Mouse (Mus musculus) cerebellum, adult 18-20 months (tissue): ENCODE results near the gene Tmem145.
A peak's percentile ranks its signal among the peaks of the same experiment; 100 is the strongest.

Source experiments
- DNase-seq, 2 experiments: peaks; one replicate each; pipeline ENCODE4 v3.0.0; 2021

Tmem145 gene

DNA sequence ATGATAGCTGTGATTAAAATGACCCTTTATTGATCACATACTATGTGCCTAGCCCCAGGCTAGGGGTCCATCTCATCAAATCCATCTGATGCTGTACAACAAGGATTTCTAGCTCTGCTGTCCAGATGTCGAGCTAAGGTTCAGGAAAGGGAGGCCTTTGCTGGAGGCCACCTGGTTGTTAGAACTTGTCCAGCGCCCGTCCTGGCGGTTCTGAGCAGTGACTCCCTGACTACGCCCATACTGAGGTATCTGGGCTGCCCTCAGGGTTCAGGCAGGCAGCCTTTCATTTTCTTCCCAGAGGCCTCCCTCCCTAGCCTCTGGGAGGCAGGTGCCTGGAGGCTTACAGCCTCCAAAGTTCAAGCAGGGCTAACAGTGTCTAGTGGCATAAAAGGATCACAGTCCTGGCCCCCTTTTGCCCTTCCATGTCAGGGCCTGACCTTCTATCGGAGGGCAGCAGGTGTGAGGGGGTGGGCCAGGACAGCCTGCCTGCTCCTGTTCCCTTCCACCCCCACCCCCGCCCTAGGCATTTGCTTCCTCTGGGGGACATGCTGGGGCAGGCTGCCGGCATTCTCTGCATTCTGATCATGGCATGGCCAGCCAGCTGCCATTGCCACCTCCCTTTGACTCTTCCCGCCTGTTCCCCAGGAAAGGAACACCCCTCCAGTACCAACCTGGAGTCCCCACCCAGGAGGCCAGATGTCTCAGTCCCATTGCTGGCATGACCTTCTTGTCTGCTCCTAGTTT is 30.2 kb upstream of the Tmem145 start:
- peak in 1 of 2 experiments; percentile 12 for DNase-seq

DNA sequence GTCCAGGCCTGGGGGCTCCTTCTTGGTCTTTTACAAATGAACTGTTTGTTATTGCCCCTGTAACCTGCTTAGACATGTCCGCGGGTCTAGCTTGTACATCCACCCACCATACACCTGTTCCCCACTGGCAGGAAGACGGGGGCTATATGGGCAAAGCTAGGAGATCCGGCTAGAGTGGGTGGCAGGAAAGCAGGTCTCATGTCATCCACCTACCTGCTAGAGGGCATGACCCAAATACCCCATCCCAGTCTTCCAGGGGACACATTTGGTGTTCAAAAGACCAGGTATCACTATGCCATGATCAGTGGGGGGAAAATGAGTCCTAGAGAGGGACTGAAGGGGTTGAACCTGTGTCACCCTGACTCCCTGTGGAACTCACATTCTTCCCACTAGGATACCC is 28.5 kb upstream of the Tmem145 start:
- DNase-seq: peak in 1 of 2 experiments; percentile 11

DNA sequence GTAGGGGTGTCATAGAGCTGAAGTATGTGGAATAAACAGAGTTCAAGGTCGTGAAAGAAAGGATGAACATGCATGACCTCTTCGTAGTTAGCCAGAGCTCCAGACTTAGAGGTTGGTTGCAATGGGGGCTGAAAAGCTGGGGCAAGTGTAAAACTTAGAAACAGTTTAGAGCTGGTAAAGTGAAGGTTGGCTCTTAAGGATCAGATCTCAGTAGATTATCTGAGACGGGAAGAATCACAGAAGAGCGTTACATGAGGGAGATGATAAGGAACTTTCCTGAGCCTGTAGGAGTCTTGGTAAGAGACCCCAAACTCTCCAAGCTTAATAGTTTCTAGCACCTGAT is 27.9 kb upstream of the Tmem145 start:
- no peak for DNase-seq

DNA sequence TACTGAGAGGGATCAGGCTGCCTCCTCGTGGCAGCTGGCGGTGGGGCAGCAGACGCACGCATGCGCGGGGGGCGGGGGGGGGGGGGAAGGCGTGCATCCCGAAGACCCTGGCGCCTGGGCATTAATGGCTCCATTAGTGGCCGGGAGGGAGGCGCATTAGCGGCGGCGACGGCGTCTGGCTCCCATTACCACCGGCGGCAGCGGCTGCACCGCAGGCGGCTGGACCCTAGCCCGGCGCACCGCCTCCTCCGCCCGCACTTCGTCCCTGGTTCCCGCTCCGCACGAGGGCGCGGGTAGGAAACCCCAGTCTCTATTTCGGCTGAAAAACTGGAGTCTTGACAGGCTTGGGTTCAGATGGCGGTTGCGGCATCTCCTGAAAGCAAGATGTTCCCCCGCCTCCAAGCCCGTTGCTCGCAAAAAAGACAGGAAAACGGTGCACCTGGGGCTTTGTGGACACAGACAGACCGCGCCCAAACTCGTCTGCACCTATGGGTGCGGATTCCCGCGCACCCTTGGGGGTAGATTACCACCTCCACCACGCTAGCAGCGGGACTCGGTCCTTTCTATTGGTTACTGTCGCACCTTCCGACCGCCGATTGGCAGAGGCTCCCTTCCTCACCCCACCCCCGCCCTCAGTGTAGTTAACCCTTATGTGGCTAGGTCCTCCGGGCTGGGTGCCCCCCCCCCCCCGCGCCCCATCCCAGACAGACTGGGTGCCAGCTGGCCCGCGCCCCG is 27.4 kb upstream of the Tmem145 start:
- DNase-seq: peak; percentile 84

DNA sequence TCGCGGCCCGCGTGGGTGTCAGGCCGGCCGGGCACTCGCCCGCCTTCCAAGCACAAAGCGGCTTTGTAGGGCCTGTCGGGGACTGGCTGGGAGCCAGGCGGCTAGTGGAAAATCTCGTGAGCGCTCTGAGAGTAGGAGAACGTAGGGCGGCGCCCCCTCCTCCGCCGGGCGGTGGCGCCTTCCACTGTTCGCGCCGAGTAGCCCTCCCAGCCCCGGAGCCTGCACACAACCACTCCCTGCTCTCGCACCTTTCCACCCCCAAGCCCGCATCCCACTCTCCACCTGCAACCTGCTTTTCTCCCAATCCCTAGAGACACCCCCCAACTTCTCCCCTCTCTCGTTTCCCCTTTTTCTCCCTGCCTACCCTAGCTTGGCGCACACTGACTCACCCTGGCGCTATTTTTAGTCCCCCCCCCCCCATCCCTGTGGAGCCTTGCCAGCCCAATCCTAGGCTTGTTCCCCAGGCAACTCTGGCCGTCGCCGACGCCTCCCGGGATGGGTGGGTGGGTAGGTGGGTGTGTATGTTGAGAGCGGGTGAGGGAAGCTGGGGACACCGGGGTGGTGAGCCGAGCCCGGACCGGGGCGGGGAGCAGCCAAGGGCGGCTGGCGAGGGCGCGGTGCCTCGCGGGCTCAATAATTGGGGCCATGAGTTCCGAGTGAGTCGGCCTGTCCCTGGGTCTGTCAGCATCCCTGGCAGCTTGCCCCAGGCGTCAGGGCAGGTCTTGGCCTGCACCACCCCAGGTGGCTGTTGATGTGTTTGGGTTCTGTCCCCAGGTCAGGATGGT is 26.6 kb upstream of the Tmem145 start:
- DNase-seq: peak; percentile 87 to 93

DNA sequence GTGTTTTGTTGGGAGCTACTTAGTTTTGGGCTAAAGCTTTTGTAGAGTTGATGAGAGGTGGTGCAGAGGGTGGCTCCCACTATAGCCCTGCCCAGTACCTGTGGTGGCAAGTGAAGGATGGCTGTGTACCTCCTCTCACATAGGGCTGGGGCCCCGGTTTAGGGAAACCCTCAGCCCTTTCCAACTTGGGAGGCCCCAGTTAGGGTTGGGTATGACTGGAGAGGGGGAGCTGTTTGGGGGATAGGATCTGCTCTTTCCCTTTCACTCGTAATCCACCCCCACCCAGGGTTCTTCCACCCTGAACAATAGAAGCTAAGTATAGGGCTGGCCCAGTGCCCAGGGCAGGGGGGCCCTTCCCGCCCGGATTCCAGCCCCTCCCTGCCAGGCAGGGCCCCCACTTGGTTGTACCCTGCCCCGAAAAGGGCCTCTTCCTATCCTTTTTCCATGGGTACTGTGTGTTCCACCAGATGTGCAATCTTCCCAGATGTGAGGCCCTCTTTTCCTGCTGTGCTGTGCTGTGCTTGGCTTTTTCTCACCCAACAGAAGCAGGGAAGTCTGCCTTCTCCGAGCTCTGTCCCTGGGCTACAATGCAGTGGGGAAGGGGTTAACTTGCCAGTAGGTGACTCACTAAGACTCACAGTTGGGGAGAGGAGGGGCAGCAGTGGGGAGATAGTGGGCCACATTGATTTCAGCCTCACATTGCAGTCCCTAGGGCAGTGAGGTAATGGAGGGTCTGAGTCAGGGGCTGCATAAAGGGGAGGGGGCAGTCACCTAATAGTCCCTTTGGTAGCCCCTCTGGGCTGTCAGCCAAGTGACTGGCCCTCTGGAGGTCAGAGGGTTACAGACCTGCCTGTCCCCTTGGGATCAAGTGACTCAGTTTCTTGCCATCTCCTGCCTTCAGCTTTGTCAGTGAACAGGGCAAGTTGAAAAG is 25.8 kb upstream of the Tmem145 start:
- DNase-seq: peak; percentile 52 to 61

DNA sequence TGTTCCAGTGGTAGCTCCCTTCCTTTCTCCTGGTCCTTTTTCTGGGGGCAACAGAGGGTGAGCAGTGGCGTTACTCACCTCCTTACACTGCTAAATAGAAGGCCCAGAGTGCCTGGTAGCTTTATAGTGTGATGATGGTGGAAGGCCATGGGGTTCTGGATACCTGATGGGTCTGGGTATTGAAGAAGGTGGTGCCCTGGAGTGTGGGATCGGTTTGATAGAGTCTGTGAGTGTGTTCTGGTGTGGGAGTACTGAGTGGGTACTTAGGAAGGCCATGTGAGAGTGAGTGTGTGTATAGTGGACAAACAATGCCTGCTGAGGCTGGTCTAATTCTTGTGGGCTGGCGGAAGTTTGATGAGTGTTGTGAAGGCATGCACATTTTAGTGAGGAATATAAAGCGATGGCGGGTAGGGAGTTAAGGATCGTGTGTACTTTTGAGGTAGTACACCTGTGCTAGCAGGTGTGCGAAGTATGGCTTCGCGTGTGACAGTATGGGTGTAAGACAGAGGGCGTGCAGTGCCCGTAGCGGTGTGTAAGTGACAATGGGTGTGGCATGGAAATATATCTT is 24.7 kb upstream of the Tmem145 start:
- no peak for DNase-seq

DNA sequence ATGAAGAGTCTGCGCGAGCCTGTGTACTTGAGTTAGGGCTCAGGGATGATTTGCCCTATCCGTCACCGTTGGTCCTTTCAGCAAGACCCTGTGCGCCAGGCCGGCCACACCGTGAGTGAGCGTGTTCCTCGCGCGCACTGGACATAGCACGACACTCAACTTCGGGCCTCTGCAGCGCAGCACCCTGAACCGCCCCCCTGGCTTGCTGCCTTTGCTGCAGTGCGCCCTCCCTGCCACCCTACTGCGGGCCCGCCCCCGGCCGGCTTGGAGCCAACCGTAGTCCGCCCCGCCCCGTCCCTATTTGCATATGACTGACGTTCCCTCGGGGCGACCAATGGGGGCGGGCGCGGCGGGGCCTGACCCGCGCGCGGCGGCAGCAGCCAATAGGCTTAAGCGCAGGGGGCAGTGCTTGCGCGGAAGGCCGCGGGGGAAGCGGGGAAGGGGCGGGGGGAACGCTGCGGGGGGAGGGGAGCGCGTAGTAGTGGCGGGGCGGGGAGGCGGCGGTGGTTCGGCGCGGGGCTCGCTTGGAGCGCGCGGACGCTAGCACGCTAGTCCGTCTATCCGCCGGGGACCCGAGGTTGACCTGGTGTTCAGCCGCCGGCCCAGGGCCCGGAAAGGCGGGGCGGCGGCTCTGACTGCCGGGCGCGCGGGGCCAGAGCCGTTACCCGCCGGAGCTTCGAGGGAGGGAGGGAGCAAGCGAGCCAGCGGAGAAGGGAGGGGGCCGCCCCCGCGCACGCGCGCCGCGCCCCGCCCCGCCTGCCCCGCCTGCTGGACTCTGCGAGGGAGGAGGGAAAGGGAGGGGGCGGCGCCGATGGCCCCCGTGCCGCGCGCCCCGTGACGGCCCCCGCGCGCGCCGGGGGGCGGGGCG is 23.9 kb upstream of the Tmem145 start:
- DNase-seq: peak; percentile 95 to 97

DNA sequence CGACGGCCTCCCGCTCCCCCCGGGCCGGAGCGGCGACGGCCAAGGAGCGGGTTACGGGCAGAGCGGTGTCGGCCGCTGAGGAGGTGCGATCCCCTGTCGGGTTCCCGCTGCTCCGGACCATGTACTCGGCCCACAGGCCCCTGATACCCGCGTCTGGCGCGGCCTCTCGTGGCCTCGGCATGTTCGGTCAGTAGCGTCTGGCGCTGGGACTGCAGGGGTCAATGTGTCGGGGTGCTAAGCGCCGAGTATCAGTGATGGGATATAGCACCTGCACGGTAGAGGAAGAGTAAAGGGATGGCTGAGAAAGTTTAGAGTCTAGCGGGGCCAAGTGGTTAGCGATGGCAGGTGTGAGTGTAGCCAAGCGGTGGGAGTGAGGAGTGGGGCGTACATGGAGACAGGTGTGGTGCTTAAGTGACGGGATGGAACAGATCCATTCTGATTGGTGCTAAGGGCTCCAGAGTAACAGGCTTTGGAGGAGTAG is 23.1 kb upstream of the Tmem145 start:
- peak in 1 of 2 experiments; percentile 55 for DNase-seq

DNA sequence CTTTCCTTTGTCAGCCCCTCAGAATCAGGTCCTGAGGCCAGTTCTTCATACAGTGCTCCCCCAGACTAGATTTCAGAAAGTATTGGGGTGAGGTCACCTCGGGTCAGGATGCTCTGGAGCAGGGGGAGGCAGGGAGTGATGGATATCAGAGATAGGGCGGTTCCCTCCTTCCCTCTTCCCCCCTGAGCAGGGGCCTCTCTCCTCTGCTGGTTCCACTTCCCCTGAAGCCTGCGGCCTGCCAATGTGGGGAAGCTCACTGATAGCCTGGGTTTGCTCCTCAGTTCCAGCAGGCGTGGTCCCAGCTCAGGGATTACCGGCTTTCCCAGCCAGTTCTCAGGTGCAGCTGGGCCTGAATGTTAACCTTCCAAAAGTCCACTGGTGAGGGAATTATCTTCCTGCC is 22.3 kb upstream of the Tmem145 start:
- no peak for DNase-seq

DNA sequence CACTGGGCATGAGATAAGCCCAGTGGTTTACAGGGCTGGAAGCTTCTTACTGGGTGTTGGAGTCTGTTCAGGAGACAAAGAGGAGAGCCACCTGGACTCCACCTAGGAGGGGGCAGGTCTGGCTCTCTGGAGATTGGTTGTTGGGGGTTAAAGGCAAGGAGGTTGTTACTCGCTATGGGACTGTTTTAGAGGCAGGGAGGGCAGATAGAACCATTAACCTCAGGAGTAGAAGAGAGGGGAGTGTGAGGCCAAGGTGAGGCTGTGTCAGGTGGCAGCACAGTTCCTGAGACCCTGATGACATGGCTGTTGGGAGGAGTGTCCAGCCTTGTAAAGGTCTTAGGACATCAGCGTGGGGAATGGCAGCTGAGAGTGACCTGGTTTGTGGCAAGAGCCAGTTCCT is 21.7 kb upstream of the Tmem145 start:
- DNase-seq: peak in 1 of 2 experiments; percentile 26

DNA sequence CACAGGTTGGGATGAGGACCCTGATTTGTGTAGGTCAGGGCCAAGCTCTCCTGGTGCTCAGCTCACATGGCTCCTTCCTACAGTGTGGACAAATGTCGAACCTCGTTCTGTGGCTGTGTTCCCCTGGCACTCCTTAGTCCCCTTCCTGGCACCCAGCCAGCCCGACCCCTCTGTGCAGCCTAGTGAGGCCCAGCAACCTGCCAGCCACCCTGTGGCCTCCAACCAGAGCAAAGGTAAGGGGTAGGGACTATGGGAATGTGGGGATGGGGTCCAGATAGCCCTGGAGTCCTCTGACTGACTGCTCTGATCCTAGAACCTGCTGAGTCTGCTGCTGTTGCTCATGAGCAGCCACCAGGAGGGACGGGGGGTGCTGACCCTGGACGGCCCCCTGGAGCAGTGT is 21.1 kb upstream of the Tmem145 start:
- DNase-seq: peak in 1 of 2 experiments; percentile 39

DNA sequence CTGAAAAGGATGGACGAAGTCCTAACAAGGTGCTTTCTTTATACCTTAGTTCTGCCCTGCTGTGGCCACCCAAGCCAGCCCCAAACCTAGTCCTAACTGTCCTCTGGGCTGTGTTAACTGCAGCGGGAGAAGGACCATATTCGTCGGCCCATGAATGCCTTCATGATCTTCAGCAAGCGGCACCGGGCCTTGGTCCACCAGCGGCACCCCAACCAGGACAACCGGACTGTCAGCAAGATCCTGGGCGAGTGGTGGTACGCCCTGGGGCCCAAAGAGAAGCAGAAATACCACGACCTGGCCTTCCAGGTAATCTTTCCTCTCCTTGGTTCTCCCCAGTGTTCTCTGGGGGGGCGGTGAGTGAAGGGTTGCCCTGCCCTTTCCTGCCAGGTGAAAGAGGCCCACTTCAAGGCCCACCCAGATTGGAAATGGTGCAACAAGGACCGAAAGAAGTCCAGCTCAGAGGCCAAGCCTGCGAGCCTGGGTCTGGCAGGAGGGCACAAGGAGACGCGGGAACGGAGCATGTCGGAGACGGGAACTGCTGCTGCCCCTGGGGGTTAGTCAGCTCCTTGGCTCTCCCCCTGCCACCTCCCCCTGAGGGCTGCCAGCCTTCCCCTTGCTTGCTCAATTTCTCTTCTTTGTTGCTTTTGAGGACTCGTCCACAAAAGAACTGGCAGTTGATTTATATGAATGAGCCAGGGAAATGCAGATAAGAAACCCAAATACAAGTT is 20.2 kb upstream of the Tmem145 start:
- DNase-seq: no peak

DNA sequence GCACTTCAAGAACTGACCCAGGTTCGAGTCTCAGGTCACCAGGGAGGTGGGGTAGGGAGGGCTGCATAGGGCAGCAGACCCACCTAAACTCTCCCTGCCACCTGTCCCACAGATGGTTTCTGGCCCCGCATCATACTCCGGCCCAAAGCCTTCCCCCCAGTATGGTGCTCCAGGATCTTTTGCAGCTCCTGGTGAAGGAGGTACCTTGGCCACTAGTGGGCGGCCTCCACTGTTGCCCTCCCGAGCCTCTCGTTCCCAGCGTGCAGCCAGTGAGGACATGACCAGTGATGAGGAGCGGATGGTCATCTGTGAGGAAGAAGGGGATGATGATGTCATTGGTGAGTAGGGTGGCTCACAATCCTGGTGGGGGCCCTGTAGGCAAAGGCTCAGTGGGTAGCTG is 18.9 kb upstream of the Tmem145 start:
- DNase-seq: no peak

DNA sequence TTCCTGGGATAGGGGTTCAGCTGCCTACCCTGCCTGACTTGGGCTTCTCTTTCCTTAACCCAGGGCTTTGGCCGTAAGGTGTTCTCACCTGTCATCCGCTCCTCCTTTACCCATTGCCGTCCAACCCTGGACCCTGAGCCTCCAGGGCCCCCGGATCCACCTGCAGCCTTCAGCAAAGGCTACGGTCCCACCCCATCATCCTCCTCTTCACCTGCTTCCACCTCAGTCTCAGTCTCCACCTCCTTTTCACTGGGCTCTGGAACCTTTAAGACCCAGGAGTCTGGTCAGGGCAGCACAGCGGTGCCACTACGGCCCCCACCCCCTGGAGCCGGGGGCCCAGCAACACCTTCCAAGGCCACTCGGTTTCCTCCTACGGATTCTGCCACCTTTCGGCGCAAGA is 17.9 kb upstream of the Tmem145 start:
- no peak for DNase-seq

DNA sequence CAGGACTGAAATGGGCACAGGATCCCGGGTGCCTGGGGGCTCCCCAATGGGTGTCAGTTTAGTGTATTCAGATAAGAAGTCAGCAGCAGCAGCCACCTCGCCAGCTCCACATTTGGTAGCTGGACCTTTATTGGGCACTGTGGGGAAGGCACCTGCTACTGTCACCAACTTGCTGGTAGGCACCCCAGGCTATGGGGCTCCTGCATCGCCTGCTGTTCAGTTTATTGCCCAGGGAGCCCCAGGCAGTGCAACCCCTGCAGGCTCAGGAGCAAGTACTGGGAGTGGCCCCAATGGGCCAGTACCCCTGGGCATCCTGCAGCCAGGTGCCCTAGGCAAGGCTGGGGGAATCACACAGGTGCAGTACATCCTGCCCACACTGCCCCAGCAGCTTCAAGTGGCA is 17.2 kb upstream of the Tmem145 start:
- no peak for DNase-seq

DNA sequence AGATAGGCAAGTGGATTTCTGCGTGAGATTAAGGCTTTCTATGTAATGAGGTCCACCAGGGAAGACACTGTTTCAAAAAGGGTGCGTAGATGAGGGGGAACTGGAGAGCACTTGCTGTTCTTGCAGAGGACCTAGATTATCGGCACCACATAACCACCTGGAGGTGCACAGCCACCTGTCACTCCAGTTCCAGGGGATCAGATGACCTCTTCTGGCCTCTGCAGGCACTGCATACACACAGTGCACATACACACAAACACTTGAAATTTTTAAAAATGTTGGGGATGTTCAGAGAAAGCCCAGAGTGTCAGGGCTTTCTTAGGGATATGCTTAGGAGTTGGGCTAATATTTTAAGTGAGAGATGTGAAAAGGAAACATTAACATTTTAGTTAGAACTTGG is 16.0 kb upstream of the Tmem145 start:
- no peak for DNase-seq

DNA sequence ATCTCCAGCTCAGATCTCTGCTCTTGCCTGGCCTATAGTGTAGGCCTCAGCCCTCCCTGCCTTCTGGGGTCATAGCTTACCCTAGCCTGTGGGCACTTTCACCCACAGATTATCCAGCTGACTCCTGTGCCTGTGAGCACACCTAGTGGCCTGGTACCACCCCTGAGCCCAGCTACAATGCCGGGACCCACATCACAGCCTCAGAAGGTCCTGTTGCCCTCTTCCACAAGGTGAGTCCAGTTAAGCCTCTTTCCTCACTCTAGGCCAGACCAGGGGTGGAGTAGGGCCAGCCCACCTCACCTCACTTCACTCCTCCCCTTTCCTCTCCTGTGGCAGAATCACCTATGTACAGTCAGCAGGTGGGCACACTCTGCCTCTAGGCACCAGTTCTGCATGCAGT is 15.4 kb upstream of the Tmem145 start:
- no peak for DNase-seq

DNA sequence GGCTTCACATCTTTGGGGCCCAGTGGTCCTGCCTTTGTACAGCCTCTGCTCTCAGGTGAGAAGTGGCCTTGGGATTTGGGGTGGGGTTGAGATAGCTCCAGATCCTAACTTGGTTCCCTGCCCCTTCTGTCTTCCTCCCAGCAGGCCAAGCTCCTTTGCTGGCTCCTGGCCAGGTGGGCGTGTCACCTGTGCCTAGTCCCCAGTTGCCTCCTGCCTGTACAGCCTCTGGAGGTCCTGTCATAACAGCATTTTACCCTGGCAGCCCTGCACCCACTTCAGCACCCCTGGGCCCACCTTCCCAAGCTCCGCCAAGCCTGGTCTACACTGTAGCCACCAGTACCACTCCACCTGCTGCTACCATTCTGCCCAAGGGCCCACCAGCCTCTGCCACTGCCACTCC is 15.0 kb upstream of the Tmem145 start:
- peak in 1 of 2 experiments; percentile 52 for DNase-seq

DNA sequence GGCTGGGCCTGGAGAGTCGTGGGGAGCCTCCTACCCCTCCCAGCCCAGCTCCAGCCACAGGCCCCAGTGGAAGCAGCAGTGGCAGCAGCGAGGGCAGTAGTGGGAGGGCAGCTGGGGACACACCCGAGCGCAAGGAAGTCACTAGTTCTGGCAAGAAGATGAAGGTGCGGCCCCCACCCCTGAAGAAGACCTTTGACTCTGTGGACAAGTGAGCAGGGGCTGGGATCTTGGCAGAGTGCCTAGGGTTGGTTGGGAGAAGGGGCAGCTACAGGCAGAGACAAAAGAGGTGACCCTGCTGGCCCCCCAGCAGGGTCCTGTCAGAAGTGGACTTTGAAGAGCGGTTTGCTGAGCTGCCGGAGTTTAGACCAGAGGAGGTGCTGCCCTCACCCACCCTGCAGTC is 13.8 kb upstream of the Tmem145 start:
- no peak for DNase-seq
